Mouse (Mus musculus): ENCODE measurements around the gene Tbx2.

Gene Tbx2

GRCm38 (mm10) chr11:85887801-85888450 lies 55.6 kb downstream of the Tbx2 start:
- no peak for DNase-seq (ENCODE audit: low read depth, low spot score)

- DNase-seq (ENCODE audit: low read depth, low spot score), result no peak
Observed at GRCm38 (mm10) chr11:85888451-85888961, 56.2 kb downstream of the Tbx2 start.

GRCm38 (mm10) chr11:85889056-85889729 lies 56.8 kb downstream of the Tbx2 start:
- no peak for DNase-seq (ENCODE audit: low read depth, low spot score)

- no peak for DNase-seq (ENCODE audit: low read depth, low spot score)
Observed at GRCm38 (mm10) chr11:85889730-85890562, 57.6 kb downstream of the Tbx2 start.

- peak; percentile 2 for DNase-seq (ENCODE audit: low read depth, low spot score)
Observed at GRCm38 (mm10) chr11:85890563-85890845, 58.2 kb downstream of the Tbx2 start.

GRCm38 (mm10) chr11:85891010-85891691 lies 58.8 kb downstream of the Tbx2 start:
- no peak for DNase-seq (ENCODE audit: low read depth, low spot score)

Data from brain, adult 2 months (tissue).